Mouse (Mus musculus) limb, embryonic 12.5 days (tissue): ENCODE results near the gene Vsir. TPM values are rescaled to one million over a fixed set of nuclear protein-coding genes. Genes with fewer than 3 reads are reported as not detected.
A peak's percentile ranks its signal among the peaks of the same experiment; 100 is the strongest.

Source experiments
- ATAC-seq: fragments of 200-750 bp; cut with Nextera tagmentation; 2 replicates; pipeline ENCODE4 v1.8.0; 2017; ENCODE audit warnings: low read depth, moderate TSS enrichment; ENCODE audit not compliant: insufficient number of reproducible peaks, insufficient read depth, low FRiP score, low TSS enrichment
- H3K27ac ChIP-seq: fragments of 300-500 bp; sonication (generic); 2 replicates; pipeline ENCODE4 v1.5.1; 2016; ENCODE audit warnings: mild to moderate bottlenecking, moderate library complexity
- H3K27me3 ChIP-seq: fragments of 300-500 bp; sonication (generic); 2 replicates; pipeline ENCODE4 v1.6.1; 2016; ENCODE audit warnings: mild to moderate bottlenecking, moderate library complexity
- H3K36me3 ChIP-seq: fragments of 300-500 bp; sonication (generic); 2 replicates; pipeline ENCODE4 v1.6.1; 2016; ENCODE audit warnings: mild to moderate bottlenecking, moderate library complexity
- H3K4me1 ChIP-seq: fragments of 300-500 bp; sonication (generic); replicated peaks from 2 replicates; pipeline ENCODE4 v1.6.1; 2016
- H3K4me2 ChIP-seq: fragments of 300-500 bp; sonication (generic); 2 replicates; pipeline ENCODE4 v1.6.1; 2016; ENCODE audit warnings: mild to moderate bottlenecking, moderate library complexity
- H3K4me3 ChIP-seq: fragments of 300-500 bp; sonication (generic); replicated peaks from 2 replicates; pipeline ENCODE4 v1.5.1; 2016; ENCODE audit warnings: mild to moderate bottlenecking
- H3K9ac ChIP-seq: fragments of 300-500 bp; sonication (generic); replicated peaks from 2 replicates; pipeline ENCODE4 v1.6.1; 2016; ENCODE audit warnings: mild to moderate bottlenecking, moderate library complexity
- H3K9me3 ChIP-seq: fragments of 300-500 bp; sonication (generic); 2 replicates; pipeline ENCODE4 v1.6.1; 2016; ENCODE audit warnings: mild to moderate bottlenecking, moderate library complexity
- WGBS: fragments of 180-500 bp; shearing (Covaris S2); methylation state at CpG from one replicate; pipeline ENCODE4 v1.1.7; 2016; 5-methylcytosine and 5-hydroxymethylcytosine counted together
- polyA plus RNA-seq: library from polyadenylated mRNA; unstranded; fragments of >200 nt; fragmentation: Nextera tagmentation; extraction: Ambion mirVana; gene quantifications from 2 replicates; pipeline ENCODE4 v1.2.1, GENCODE M21; 2016

Gene Vsir
- polyA plus RNA-seq, 1 experiment from 2014 or later: 1.8 TPM

GRCm38 (mm10) chr10:60344111-60344510 lies 2.5 kb upstream of the Vsir start:
- H3K9me3 ChIP-seq: no peaks in the 10 kb centered on the region
- no peak for ATAC-seq
- H3K4me1 ChIP-seq: peaks cover 26% of the 10 kb centered on the region
- no peaks in the 10 kb centered on the region for H3K36me3 ChIP-seq
- H3K27me3 ChIP-seq: peaks cover 29% of the 10 kb centered on the region
- no peak overlapping the region for H3K4me2 ChIP-seq
- no peak overlapping the region for H3K9ac ChIP-seq
- no peak overlapping the region for H3K4me3 ChIP-seq
- WGBS: 74% methylated on average over 3 of the region's 3 CpGs
- no peak overlapping the region for H3K27ac ChIP-seq

GRCm38 (mm10) chr10:60346056-60346455 lies 595 bp upstream of the Vsir start:
- Histone ChIP-seq H3K4me3 (no peak overlapping the region), H3K9ac (no peak overlapping the region), H3K27me3 (peaks cover 29% of the 10 kb centered on the region), H3K4me1 (peaks cover 40% of the 10 kb centered on the region), H3K4me2 (peak overlapping the region; percentile 57), H3K36me3 (no peaks in the 10 kb centered on the region), H3K9me3 (no peaks in the 10 kb centered on the region), H3K27ac (no peak overlapping the region)
- ATAC-seq: no peak
- WGBS: 80% methylated on average over 4 of the region's 4 CpGs

GRCm38 (mm10) chr10:60347768-60348610 lies 1.3 kb downstream of the Vsir start:
- peaks cover 29% of the 10 kb centered on the region for H3K27me3 ChIP-seq
- ATAC-seq: no peak
- H3K4me1 ChIP-seq: peaks cover 55% of the 10 kb centered on the region
- 51% methylated on average over 9 of the region's 9 CpGs for WGBS
- H3K4me2 ChIP-seq: no peak overlapping the region
- H3K27ac ChIP-seq: no peak overlapping the region
- no peak overlapping the region for H3K4me3 ChIP-seq
- no peak overlapping the region for H3K9ac ChIP-seq
- no peaks in the 10 kb centered on the region for H3K9me3 ChIP-seq
- H3K36me3 ChIP-seq: no peaks in the 10 kb centered on the region

DNA sequence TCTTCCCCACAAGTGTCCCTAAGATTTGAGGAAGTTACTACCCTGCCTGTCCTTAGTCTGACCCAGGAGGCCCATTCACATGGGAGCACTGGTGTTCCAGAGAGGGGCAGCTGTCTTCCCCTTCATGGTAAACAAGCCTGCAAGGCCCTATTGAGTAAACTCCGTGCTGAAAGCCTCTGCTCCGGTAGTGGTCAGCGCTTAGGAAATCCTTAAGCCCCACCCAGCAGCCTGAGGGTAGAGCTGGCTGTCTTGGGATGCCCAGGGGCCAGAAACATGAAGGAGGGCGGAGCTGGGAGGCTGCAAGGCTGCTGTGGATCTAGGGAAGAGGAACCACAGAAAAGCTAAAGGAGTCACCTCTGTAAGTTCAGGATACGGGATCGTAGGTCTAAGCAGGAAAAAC lies 2.4 kb downstream of the Vsir start:
- H3K27ac ChIP-seq: no peak overlapping the region
- no peaks in the 10 kb centered on the region for H3K9me3 ChIP-seq
- H3K9ac ChIP-seq: no peak overlapping the region
- H3K4me1 ChIP-seq: peaks cover 64% of the 10 kb centered on the region
- ATAC-seq: no peak
- no peaks in the 10 kb centered on the region for H3K36me3 ChIP-seq
- no peak overlapping the region for H3K4me2 ChIP-seq
- 42% methylated on average over 6 of the region's 6 CpGs for WGBS
- peaks cover 29% of the 10 kb centered on the region for H3K27me3 ChIP-seq
- H3K4me3 ChIP-seq: no peak overlapping the region

DNA sequence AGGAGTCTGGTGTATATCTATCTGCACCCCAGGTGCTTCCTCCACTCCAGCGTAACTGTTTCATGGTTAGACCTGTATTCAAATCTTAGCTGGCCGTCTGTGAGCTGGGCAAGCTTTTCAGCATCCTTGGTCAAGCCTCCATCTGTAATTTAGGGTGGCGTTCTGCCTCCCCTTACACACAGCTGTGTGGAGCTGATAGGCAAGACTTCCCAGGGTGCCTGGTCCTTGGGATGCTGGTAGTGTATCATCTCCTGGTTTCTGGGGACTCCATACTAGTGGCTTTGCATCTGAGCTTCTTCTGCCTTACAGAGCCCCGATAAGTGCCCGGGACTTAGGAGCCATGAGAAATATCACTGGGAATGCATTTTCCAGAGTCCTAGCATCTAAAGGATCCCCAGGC lies 3.0 kb downstream of the Vsir start:
- H3K4me1 ChIP-seq: peaks cover 64% of the 10 kb centered on the region
- 86% methylated on average over 5 of the region's 5 CpGs for WGBS
- H3K4me2 ChIP-seq: no peak overlapping the region
- H3K27ac ChIP-seq: 0 out of 2 replicates have a peak overlapping the region, but pooled peaks have one; percentile 50
- H3K36me3 ChIP-seq: no peaks in the 10 kb centered on the region
- peaks cover 28% of the 10 kb centered on the region for H3K27me3 ChIP-seq
- no peak overlapping the region for H3K9ac ChIP-seq
- ATAC-seq: no peak
- no peaks in the 10 kb centered on the region for H3K9me3 ChIP-seq
- H3K4me3 ChIP-seq: no peak overlapping the region

GRCm38 (mm10) chr10:60350077-60350804 lies 3.6 kb downstream of the Vsir start:
- Histone ChIP-seq H3K27me3 (peaks cover 26% of the 10 kb centered on the region), H3K9ac (no peak overlapping the region), H3K4me3 (no peak overlapping the region), H3K36me3 (no peaks in the 10 kb centered on the region), H3K4me1 (peaks cover 64% of the 10 kb centered on the region), H3K27ac (peak overlapping the region; percentile 50; the same call in 1 of the 2 replicates), H3K9me3 (no peaks in the 10 kb centered on the region), H3K4me2 (peak overlapping the region; percentile 26)
- WGBS: 47% methylated on average over 5 of the region's 5 CpGs
- ATAC-seq: no peak

DNA sequence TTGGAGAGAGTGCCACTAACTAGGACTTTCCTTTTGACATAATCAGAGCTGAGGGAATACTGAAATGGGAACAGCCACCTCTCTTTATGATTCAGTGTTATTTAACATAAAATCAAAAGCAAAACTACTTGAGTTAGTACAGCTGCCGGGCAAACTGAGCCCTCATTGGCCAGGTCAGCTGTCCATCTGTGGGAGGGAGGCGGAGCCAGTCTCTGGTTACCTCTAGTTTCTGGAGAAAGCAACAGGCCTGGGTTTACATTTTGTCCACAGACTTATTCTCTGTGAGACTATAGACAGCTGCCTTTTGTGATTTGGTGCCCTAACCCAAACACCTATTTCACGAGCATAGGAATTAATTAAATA lies 4.1 kb downstream of the Vsir start:
- no peaks in the 10 kb centered on the region for H3K9me3 ChIP-seq
- H3K36me3 ChIP-seq: no peaks in the 10 kb centered on the region
- no peak overlapping the region for H3K9ac ChIP-seq
- H3K4me2 ChIP-seq: peak overlapping the region; percentile 26
- no peak overlapping the region for H3K4me3 ChIP-seq
- H3K4me1 ChIP-seq: peaks cover 64% of the 10 kb centered on the region
- H3K27ac ChIP-seq: peak overlapping the region; percentile 86
- peak; percentile 48 for ATAC-seq
- 27% methylated on average over 3 of the region's 3 CpGs for WGBS
- H3K27me3 ChIP-seq: peaks cover 26% of the 10 kb centered on the region

- 20% methylated on average over 3 of the region's 3 CpGs for WGBS
- no peaks in the 10 kb centered on the region for H3K36me3 ChIP-seq
- H3K4me1 ChIP-seq: peaks cover 62% of the 10 kb centered on the region
- H3K27me3 ChIP-seq: peaks cover 21% of the 10 kb centered on the region
- no peak overlapping the region for H3K4me3 ChIP-seq
- H3K9ac ChIP-seq: no peak overlapping the region; the same call in 1 of the 2 replicates
- no peak overlapping the region for H3K4me2 ChIP-seq
- H3K27ac ChIP-seq: peak overlapping the region; percentile 86
- no peak for ATAC-seq
- no peaks in the 10 kb centered on the region for H3K9me3 ChIP-seq
These were observed 4.6 kb downstream of the Vsir start for GRCm38 (mm10) chr10:60351248-60351647.

DNA sequence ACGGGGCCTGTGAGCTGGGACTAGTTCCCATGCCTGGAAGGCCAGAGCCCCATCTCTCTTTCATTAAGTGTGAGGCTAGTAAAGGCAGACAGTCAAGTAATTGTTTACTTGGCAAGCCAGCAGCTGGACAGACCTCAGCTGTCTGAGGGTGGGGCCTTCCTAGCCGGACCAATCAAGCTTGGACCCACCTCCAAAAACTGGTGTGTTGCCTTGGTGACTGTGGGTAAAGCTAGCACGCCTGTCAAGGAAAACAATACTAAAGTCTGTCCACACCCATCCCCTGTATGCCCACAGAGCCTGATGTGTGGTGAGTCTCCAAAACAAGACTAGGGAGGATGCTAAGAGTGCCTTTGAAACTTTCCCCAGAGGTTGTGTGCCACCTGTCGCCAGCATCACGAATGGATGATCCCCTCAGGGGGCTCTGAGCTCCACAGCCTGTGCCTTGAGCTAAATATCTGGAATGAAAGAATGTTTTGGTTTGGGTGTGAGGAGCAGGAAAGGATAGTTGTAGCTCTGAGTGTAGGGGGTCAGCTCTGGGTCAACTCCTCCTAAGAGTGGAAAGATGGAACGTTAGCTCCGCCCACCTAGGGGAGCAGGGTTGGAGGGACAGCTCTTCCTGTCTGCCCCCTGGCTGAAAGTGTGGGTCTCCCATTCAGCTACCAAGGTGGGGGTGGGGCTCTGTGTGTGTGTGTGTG lies 5.3 kb downstream of the Vsir start:
- Histone ChIP-seq H3K9me3 (no peaks in the 10 kb centered on the region), H3K4me3 (no peak overlapping the region), H3K9ac (no peak overlapping the region), H3K4me2 (no peak overlapping the region), H3K4me1 (peaks cover 56% of the 10 kb centered on the region), H3K27ac (peak overlapping the region; percentile 86), H3K27me3 (peaks cover 15% of the 10 kb centered on the region), H3K36me3 (no peaks in the 10 kb centered on the region)
- peak; percentile 35; the same call in 1 of the 2 replicates for ATAC-seq
- 28% methylated on average over 7 of the region's 7 CpGs for WGBS

DNA sequence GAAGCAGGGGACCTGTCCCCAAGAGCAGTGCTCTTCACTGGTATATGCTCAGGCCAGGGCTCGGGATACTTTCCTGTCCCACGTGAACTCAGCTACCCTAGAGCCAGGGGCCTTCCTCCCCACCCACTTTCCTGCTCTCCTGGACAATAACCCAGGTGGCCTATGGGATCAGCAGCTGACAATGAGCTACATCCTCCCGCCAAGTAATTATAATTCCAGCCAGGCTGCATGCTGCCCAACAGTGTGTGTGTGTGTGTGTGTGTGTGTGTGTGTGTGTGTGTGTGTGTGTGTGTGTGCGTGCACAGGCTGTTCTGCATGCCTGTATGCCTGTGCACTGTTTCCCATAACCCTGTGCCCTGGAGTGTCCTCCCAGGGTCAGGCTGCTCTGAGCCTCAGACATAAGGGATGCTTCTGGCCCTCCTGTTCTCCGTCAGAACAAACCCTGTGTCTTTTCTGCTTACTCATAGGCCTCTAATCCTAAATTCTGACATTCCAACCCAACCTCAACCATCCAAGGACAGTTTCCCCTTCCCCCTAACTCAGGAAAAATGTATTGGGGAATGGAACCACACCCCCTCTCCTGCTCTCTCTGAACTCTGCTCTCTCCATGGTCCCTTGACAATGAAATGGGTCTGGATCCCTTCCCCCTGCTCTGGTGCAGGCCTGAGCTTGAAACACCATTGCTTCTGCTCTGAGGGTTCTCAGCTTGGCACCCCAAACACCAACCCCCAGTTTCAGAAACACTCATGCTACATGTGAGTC lies 6.8 kb downstream of the Vsir start:
- Histone ChIP-seq H3K4me1 (peaks cover 45% of the 10 kb centered on the region), H3K27ac (peak overlapping the region; percentile 62; the same call in 1 of the 2 replicates), H3K9ac (no peak overlapping the region), H3K9me3 (no peaks in the 10 kb centered on the region), H3K4me2 (no peak overlapping the region), H3K27me3 (peaks cover under 1% of the 10 kb centered on the region; the same call in 1 of the 2 replicates), H3K36me3 (no peaks in the 10 kb centered on the region), H3K4me3 (no peak overlapping the region)
- WGBS: 67% methylated on average over 5 of the region's 5 CpGs
- no peak for ATAC-seq
